Comparison of ENCODE assay signal across 12 mouse cellular contexts in genomic region chrX:76181446-76182148, GRCm38 (mm10).
DNase-seq lines count a peak whose midpoint lies in the region; ATAC-seq and TF ChIP-seq lines count a peak whose summit lies in the region.
"Had no signal": no experiment of that assay in that cellular context is flagged by ENCODE, and none has a peak within 500 bp of the region (broad histone marks: within the 10 kb centered on the region; RNA-seq: fewer than 3 reads in every experiment).

No protein-coding gene starts in this region.

- no peaks in the 10 kb centered on the region for H3K36me3 ChIP-seq in lung, postnatal 0 days (ENCODE audit: insufficient read depth, low read length)
- no peaks in the 10 kb centered on the region for H3K36me3 ChIP-seq in intestine, postnatal 0 days (ENCODE audit: control insufficient read depth, insufficient read depth)
- H3K36me3 ChIP-seq: embryonic facial prominence, embryonic 13.5 days; heart, embryonic 12.5 days; liver, embryonic 15.5 days; neural tube, embryonic 12.5 days had no signal

- TF ChIP-seq CTCF in lung, postnatal 0 days (IDR thresholded peaks at IDR 0.05) = no peak
- TF ChIP-seq CTCF in intestine, postnatal 0 days (IDR thresholded peaks at IDR 0.05; ENCODE audit: low read depth) = no peak

- intact Hi-C loops in left cerebral cortex, postnatal 14 days (cut with DNase I) = loop anchor here (5.0 to 10.0 kb wide), 2 partner anchors 307 to 369 kb away; partner anchors contain the start of gene Pls3

- DNase-seq in urinary bladder, postnatal 14 days (ENCODE audit: low spot score) = peak; percentile 2
- no peak for DNase-seq in urinary bladder, postnatal 25 days (ENCODE audit: low spot score)
- DNase-seq in layer of hippocampus, adult 18-20 months (ENCODE audit: low spot score in 2 of 2) = peak; percentile 38 to 82
- peak; percentile 49 to 57 for DNase-seq in left cerebral cortex, postnatal 14 days (ENCODE audit: low spot score in 2 of 2)
- DNase-seq in lung, postnatal 0 days (ENCODE audit: low spot score) = no peak
- no peak for DNase-seq in Muller cell, postnatal 12 days (ENCODE audit: inconsistent ontology term)

- no peak overlapping the region for H3K4me2 ChIP-seq in lung, postnatal 0 days (replicated peaks; ENCODE audit: low read depth, low read length)
- no peak overlapping the region for H3K4me2 ChIP-seq in intestine, postnatal 0 days (replicated peaks; ENCODE audit: low read depth)
- H3K4me2 ChIP-seq: embryonic facial prominence, embryonic 13.5 days; heart, embryonic 12.5 days; liver, embryonic 15.5 days; neural tube, embryonic 12.5 days had no signal

- H3K9me3 ChIP-seq in lung, postnatal 0 days (ENCODE audit: low read length) = no peaks in the 10 kb centered on the region
- H3K9me3 ChIP-seq in intestine, postnatal 0 days (ENCODE audit: control insufficient read depth) = no peaks in the 10 kb centered on the region
- H3K9me3 ChIP-seq: embryonic facial prominence, embryonic 13.5 days; heart, embryonic 12.5 days; liver, embryonic 15.5 days; neural tube, embryonic 12.5 days had no signal

- WGBS in lung, postnatal 0 days = 84% methylated on average over 4 of the region's 4 CpGs
- 78% methylated on average over 4 of the region's 4 CpGs for WGBS in intestine, postnatal 0 days

- no peak overlapping the region for H3K9ac ChIP-seq in lung, postnatal 0 days (replicated peaks; ENCODE audit: low read depth)
- no peak overlapping the region for H3K9ac ChIP-seq in intestine, postnatal 0 days (ENCODE audit: low read depth, low read length)
- H3K9ac ChIP-seq: embryonic facial prominence, embryonic 13.5 days; heart, embryonic 12.5 days; liver, embryonic 15.5 days; neural tube, embryonic 12.5 days had no signal

- no peaks in the 10 kb centered on the region for H3K4me1 ChIP-seq in lung, postnatal 0 days (ENCODE audit: insufficient read depth, low read depth, low read length)
- H3K4me1 ChIP-seq in intestine, postnatal 0 days (replicated peaks; ENCODE audit: control insufficient read depth, insufficient read depth, low read length) = no peaks in the 10 kb centered on the region
- H3K4me1 ChIP-seq: embryonic facial prominence, embryonic 13.5 days; heart, embryonic 12.5 days; liver, embryonic 15.5 days; neural tube, embryonic 12.5 days had no signal

- no peak overlapping the region for H3K27ac ChIP-seq in lung, postnatal 0 days (ENCODE audit: low read length)
- H3K27ac ChIP-seq in intestine, postnatal 0 days (ENCODE audit: low read depth, low read length) = no peak overlapping the region
- H3K27ac ChIP-seq: embryonic facial prominence, embryonic 13.5 days; liver, embryonic 15.5 days; neural tube, embryonic 12.5 days had no signal

- no peak overlapping the region for H3K4me3 ChIP-seq in lung, postnatal 0 days (ENCODE audit: low read depth, low read length)
- no peak overlapping the region for H3K4me3 ChIP-seq in intestine, postnatal 0 days (ENCODE audit: low read depth, low read length)
- H3K4me3 ChIP-seq: embryonic facial prominence, embryonic 13.5 days; heart, embryonic 12.5 days; liver, embryonic 15.5 days; neural tube, embryonic 12.5 days had no signal

- no peak for ATAC-seq in lung, postnatal 0 days
- ATAC-seq in intestine, postnatal 0 days = no peak
- ATAC-seq: hindbrain, embryonic 16.5 days had no signal

- TF ChIP-seq EP300 in lung, postnatal 0 days (IDR thresholded peaks at IDR 0.05) = no peak

- H3K27me3 ChIP-seq in lung, postnatal 0 days (replicated peaks; ENCODE audit: insufficient read depth, low read length) = no peaks in the 10 kb centered on the region
- no peaks in the 10 kb centered on the region for H3K27me3 ChIP-seq in intestine, postnatal 0 days (replicated peaks; ENCODE audit: control insufficient read depth, insufficient read depth, low read length)
- H3K27me3 ChIP-seq: embryonic facial prominence, embryonic 13.5 days; heart, embryonic 12.5 days; liver, embryonic 15.5 days; neural tube, embryonic 12.5 days had no signal

Comparison
In these comparisons a context has a peak if more than half of its experiments do, and no peak if none do; other contexts are left out.
1. DNase-seq: peak in urinary bladder, postnatal 14 days (single experiment), layer of hippocampus, adult 18-20 months (2 of 2) and left cerebral cortex, postnatal 14 days (2 of 2); none in urinary bladder, postnatal 25 days (single experiment), lung, postnatal 0 days (single experiment) and Muller cell, postnatal 12 days (single experiment).